Mouse (Mus musculus) thymus, adult 2 months (tissue): Measurements from ENCODE around the gene Nckap5.

Source experiments
- CTCF ChIP-seq: fragments of 200-500 bp; IDR thresholded peaks from 2 replicates; pipeline ENCODE4 v1.5.1; 2012; ENCODE audit warnings: mild to moderate bottlenecking, control low read depth, low read length, moderate library complexity, borderline replicate concordance; ENCODE audit not compliant: control insufficient read depth, poor library complexity, insufficient read depth; ENCODE audit errors: extremely low read depth
- POLR2A ChIP-seq: fragments of 200-500 bp; IDR thresholded peaks from 2 replicates; pipeline ENCODE4 v1.6.1; 2012; ENCODE audit warnings: mild to moderate bottlenecking, low read length, control low read depth, moderate library complexity; ENCODE audit not compliant: control insufficient read depth, poor library complexity, insufficient read depth; ENCODE audit errors: extremely low read depth

GRCm38 (mm10) chr1:126076312-126076711 is 754.3 kb downstream of the Nckap5 start:
- TF ChIP-seq CTCF (no peak), POLR2A (no peak)
